Mouse (Mus musculus) megakaryocyte, adult 5-6 weeks (primary cell): ENCODE measurements around the gene Gnb1. TPM values are rescaled to one million over a fixed set of nuclear protein-coding genes. Genes with fewer than 3 reads are reported as not detected.
A peak's percentile ranks its signal among the peaks of the same experiment; 100 is the strongest.

Experiments used
- ATAC-seq: 2 replicates; pipeline ENCODE4 v1.8.0; 2016; ENCODE audit warnings: mild to moderate bottlenecking, inconsistent platforms; ENCODE audit not compliant: poor library complexity, severe bottlenecking
- total RNA-seq, 2 experiments: library from RNA; stranded (forward) in 1 of 2; stranded (reverse) in 1 of 2; fragments of 153-499, 151-499 nt in 1 of 2; fragments of 221-1000, 200-1000 nt in 1 of 2; gene quantifications; 2 replicates each; pipeline versions ENCODE4 v1.2.3 to v1.2.4; 2015 to 2017

The Gnb1 gene
- total RNA-seq, 2 experiments from 2014 or later, result 180 to 278 TPM

DNA sequence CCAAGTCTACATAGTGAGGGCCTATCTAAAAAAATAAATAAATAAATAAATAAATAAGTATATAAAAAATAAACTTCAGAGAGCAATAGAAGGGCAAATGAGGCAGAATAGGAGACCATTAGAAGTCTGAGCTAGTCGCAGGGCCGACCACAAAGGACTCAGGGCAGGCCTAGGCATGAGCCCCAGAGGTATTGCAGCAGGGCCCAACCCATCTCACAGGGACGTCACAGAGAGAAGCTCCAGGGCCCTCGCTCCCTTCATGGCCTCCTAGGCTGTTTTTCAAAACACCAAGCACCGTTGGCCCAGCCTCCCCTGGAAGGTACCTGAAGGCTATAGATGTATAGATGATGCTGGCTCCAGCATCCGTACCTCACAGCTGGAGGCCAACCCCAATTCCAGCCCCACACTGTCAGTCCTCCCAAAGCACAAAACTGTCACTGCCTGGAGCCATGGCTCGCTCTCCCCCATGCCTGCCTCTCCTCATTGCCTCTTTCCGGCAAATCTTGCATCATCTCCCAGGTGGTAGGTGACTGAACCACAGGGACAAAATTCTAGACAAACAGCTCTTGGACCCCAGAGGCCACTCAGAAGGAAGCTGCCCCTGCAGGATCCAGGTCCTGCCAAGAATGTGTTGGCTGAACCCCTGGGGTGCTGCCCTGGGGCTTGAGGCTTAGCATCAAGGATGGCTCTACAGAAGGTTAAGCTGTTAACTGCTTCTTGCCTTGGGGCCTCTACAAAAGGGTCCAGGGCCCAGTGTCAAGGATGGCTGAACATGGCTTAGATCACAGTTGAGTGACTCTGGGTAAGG lies 8.2 kb upstream of the Gnb1 start:
- ATAC-seq, result no peak

DNA sequence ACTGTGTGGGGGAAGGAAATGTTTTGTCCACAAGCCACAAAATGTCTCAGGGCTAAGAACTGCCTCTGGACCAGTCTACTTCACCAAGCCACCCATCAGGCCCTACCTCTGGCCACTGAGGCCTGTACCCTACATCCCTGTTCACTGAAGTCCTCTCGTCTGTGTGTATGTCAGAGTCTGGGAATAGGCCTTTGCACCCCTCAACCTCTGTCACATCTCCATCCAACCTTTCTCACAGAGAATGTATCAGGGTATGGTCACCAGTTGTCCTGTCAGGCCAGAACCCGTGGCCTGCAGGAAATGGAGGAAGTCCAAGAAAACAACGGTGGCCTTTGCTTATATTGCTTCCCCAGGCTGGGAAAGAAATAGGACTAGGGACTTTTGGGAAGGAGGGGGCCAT lies 5.6 kb upstream of the Gnb1 start:
- ATAC-seq, result no peak

DNA sequence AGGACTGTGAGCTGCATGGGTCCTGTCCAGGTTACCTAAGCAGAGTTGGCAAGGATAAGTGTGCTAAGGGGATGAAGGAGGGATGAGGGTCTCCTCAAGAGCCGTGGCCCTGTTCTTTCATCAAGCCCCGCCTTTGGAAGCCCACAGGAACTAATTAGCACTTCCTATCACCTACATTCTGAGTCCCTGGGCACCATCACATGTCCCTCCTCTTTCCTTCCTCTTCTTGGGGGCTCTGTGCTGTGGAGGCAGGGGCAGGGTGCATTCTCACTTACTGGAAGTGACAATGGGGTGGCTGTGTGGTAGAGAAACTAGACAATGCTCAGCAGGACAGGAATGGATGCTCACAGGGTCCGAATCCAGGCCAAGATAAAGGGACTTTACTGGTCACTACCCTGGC lies 3.4 kb upstream of the Gnb1 start:
- peak; percentile 37 for ATAC-seq

DNA sequence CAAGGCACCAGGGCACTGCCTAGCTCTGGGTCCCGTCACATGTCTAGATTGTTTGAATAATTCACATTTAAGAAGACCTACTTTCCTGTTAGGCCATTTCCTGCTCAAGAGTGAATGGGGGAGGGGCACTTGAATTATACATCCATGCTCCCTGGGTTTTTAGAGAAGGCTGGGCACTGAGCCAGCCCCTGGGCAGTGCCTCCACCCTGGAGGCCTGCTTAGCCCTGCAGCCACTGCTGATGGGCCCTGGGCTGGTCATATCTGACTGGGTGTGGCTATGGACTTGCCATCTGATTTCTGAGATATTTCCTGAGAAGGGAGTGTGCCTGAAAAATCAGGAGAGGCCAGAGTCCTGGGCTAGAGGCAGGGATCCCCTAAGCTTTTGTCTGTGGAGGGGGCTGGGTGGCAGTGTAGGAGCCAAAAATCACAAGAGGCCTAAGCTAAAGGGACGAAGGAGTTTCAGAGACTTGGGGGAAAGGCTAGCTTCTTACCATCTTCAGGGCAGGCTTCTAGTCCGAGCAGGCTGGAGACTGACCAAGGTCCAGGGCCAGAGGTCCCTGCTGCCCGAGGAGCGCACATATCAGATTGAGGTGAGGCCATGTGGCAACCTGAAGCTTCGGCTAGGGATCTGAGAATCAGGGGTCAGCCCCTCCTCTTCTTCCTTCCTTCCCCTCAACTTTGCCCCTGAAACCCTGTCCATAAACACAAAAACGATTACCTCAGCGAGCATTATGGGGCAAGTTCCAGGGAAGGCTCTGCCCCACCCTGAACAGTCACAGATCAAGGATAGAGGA lies 2.7 kb upstream of the Gnb1 start:
- ATAC-seq, result peak; percentile 15

DNA sequence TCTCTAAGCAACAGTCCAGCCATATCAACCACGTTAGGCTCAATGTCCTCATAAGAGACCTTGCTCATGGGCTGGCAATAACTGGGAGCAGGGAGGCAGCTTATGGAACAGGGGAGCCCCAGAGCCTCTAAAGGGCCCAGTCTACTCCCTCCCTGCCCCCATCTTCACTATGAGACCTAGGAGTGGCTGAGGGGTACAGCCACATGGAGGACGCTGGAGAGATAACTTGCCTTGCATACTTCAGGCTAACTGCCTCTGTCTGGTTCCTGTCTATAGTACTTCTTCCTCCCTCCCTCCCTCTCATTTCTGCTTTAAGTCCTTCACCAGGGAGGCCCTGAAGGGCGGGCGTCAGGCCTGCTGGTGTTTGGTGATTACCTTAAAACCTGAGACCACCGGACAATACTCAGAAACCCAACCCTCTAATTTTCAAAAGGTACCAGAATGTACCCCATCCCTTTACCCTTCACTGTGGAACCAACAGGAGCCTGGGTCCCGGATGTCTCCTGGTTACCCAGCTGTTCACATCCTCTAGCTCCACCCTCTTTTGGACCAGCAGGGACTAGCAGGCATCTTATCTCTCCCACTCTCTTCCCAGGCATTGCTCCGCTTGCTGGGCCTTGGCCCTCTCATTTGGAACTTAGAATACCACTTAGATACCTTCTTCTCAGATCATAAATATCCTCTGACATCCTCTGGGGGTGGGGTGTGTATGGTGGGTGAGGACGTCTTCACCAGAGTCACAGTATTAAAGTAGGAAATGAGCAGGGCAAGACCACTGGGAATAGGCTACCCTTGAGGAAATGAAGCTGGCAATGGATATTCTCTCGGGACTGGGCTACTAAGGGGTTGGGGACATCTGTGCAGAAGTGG lies 1.8 kb upstream of the Gnb1 start:
- no peak for ATAC-seq

DNA sequence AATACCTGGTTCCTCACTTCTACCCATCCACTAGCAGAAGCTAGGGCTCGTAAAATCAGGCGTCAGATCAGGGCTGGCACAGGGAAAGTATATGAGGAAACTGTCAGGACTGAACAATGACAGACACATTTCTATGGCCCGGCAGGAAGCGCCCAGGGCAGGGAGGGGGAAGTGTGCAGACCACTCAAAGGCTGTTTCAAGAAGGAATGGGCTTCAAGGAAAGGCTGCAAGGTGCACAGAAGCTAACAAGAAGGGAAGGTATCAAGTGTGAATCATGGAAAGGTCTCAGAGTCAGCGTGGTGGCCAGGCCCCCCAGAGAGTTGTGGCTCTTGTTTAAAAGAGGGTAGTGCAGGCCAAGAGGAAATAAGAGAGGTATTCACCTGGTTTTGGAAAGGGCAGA lies 705 bp upstream of the Gnb1 start:
- peak; percentile 16; the same call in 1 of the 2 replicates for ATAC-seq

DNA sequence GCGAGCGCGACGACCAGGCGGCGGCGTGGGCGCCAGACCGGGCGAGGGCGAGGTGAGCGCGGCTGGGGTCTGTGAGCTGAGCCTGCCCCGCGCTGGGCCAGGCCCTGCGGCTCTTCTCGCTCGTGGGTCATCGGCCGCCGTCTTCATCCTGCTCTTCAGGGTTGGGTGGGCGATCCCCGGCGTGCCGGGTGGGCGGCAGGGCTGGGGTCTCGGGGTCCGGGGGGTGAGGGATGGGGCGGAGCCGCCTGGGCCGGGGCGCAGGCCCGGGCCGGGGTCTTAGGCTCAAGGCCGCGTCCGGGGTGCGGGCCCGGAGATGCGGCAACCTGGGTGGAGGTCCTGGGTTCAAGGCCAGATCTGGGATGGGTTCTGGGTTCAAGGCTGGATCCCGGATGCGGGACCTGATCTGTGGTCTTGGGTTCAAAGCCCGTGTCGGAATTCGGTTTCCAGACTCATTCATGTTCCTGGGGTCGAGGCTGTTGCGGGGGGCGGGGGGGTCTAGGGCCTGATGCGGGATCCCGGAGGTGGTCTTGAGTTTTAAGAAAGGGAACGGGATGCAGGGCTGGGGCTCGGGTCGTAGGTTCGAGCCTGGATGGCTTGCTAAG lies 469 bp downstream of the Gnb1 start:
- no peak for ATAC-seq

DNA sequence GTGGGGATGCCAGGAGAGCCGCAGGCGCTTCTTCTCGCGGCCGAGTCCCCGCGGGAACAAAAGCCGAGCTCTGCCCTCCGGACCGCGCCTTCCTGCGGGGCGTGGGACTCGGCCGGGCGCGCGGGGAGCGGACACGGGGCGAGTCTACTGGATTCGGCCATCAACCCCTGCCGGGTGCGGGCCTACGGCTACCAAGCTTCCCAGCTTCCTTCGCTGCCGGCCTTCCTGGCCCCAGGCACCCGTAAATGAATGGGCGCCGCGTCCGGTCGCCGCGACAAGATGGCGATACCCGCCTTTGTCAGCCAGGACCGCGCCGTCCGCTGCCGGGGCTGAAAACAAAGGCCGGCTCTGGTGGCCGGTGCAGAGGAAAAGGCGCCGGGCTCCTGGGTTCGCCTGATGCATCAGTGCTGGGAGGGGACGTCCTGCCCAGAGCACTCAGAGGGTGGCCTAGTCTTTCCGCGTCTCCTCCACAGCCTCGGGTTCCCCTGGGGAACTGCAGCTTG lies 1.0 kb downstream of the Gnb1 start:
- peak; percentile 18 for ATAC-seq

DNA sequence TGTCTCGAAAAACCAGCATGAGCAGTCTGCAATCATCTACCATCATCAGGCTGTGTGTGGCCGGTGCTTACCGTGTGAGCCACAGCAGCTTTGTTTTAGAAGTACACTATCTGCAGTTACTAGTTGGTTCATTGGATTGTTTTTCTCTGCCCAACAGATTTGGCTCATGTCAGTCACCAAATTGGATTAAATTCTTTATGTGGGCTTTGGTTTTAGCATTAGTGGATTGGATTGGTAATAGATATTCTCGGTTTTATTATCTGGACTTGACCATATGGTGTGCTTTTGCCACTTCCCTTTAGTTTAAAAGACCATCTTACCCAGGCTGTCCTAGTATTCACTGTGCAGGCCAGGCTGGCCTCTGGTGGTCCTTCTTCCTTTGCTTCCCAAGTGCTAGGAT lies 3.7 kb downstream of the Gnb1 start:
- ATAC-seq, result no peak

DNA sequence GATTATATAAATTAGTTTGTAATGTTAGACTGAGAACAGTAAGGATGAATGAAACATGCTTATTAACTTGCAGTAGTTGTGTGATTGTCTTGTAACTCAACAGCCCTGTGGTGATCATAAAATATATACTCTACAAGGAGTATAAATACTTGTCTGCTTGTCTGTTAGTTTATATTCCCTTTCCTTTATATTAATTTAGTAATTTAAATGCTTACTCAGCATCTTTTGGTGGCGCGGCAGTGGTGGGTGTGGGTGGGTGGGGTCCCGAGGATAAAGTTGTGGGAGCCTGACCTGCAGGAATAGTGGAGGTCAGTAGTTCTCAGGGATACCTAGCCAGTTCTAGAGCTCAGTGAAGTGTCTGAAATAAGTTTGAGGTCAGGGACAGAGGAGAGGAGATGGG lies 6.8 kb downstream of the Gnb1 start:
- no peak for ATAC-seq

DNA sequence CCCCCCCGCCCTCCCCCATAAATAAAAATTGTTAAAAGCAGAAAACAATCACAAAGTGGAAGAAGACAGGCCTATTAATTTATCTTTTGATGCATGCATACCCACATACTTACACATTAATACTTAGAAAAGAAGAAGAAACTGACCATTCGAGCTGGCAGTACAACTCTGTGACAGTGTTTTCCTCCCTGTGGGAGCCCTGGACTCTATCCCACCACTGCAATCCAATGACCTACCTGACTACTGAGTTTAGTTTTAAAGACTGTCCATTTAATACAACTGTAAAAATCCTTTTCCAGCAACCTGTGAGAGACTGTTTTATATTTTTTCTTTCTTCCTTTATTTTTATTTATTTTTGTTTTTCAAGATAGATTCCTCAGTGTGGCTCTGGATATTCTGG lies 10.0 kb downstream of the Gnb1 start:
- ATAC-seq, result no peak

DNA sequence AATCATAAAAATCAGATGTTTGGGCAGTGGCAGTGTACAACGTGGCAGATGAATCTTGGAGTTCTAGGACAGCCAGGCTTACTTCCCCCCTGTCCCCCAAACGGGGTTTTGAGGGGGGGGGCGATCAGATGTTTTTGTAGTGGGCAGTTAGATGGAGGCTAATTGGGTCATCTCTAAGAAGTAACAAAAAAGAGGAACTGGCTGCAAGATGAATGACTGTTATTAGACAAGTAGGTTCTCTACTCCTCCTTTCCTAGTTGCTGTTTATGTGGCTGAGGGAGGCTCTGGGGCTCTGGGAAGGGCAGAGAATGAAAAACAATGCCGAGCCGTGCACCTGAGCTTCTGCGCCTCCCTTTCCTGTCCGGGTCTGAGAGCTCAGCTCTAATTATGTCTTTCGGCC lies 13.9 kb downstream of the Gnb1 start:
- peak; percentile 77 for ATAC-seq

DNA sequence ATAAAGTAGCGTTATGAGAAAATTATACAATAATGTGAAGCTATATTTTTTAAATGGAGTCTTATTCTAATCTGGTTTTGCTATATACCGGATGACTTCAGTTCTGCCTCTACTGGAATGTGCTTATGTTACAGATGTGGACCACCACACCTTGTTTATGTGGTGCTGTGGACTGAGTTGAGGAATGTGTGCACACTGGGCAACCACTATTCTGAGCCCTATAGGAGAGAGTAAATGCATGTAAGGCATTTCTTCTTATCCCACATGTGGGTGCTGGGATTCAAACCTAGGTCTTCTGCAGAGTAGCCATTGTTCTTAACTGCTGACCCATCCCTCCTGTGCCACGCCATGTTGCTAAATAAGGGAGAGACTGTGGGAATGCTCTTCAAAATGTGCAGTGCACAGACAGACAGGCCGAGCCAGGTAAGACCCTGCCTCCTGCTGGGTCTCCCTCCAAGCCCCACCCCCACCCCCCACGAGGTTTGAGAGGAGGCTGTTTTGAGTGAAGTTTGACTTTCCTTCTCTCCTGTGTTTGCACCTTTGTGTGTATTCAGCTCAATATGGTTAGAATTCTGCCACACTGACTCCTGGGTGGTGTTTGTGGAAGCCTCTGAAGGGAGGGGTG lies 14.6 kb downstream of the Gnb1 start:
- ATAC-seq, result no peak

DNA sequence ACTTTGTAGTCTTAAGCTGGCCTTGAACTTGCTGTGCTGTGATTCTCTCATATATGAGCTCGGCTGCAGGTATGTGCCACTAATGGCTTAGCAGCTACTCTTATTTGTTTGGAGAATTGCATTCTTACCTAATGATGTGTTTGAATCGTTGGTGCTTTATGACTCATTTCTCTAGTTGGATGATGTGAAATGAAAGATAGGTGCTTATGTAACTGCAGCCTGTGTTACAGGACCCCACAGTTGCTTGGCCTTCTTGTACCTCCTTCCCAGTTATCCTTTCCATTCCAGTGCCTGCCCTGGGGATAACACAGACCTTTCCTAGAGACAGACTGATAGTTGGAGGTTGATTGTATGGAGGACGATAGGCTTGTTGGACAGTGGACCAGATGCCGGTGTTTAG lies 17.5 kb downstream of the Gnb1 start:
- no peak for ATAC-seq

DNA sequence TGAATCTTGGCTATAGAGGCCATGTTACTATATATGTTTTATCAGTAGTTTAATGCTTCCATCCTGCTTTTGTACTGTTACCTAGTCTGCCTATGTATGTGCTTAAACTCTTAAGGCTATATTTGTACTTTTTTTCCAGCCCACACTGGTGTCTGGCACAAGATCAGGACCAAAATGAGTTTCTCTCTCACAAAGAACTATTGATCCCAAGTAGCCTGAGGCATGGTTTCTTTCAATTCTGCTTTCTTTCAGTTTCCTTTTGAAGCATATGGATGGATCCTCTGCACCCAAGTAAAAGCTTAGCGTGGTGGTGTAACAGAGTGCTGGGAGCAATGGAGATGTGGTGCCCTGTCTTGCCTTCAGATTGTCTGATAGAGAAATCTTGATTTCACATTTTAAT lies 19.8 kb downstream of the Gnb1 start:
- no peak for ATAC-seq

DNA sequence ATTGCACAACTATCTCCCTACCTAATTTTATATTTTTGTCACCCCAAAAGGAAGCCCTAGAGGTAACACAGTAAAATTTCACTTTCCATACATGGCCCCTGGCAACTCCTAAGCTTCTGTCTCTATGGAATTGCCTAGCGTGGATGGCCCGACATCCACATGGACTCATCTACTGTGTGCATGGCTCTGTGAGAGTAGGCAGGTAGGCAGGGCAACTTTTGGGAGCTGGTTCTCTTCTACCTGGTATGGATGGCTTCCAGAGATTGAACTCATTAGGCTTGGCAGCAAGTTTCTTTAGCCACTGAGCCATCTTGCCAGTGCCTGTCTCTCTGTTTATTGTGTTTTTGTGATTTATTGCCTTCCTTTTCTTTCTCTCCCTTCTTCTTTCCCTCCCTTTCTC lies 23.6 kb downstream of the Gnb1 start:
- no peak for ATAC-seq

DNA sequence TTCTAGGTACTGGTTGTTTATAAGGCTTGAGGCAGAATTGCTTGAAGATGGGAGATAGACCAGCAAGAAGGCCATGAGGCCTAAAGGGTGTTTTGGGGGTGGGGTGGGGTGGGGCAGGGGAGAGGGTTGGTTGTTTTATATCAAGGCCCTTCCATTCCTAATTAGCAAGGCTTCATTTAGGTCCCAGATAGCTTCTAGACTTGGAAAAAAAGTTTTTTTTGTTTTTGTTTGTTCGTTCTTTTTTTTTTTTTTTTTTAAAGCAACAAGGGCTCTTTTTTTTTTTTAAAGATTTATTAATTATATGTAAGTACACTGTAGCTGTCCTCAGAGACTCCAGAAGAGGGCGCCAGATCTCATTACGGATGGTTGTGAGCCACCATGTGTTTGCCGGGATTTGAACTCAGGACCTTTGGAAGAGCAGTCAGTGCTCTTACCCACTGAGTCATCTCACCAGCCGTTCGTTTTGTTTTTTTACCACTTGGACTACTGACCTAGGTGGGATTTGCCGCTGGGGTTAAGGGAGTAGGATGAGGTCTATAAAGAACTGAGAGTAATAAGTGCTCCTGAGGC lies 26.9 kb downstream of the Gnb1 start:
- no peak for ATAC-seq

DNA sequence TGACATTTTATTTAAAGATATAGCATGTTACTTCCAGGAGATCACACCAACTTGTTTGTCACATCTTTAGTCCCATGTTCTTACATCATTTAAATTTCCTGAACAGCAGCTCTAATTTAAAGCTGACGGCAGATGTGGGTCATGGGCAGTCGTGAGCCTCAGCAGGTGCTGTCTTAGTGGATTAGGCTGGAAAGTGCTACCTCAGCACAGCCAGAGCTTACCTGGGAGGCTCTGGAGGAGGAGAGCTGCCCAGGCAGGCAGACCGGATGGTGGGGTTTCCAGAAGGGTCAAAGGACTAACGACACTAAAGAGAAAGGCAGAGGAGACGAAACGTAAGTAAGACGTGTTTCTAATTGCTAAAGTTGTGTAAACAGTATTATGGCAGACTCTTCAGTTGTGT lies 31.2 kb downstream of the Gnb1 start:
- no peak for ATAC-seq

DNA sequence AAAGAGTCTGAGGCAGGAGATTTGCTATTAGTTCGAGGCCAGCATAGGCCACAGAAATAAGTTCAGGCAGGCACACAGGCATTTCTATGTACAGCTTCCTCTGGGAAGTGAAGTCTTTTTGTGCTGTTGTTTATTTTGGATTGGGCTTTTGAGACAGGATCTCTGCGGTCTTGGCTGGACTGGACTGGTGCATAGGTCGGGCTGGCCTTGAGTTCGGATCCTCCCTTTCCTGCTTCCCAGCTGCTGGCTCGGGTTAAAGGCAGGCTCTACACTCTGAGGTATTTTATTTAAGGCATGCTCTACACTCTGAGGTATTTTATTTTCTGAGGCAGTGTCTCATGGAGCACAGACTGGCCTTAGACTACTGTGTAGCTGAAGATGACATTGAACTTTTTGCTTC lies 34.6 kb downstream of the Gnb1 start:
- no peak for ATAC-seq

DNA sequence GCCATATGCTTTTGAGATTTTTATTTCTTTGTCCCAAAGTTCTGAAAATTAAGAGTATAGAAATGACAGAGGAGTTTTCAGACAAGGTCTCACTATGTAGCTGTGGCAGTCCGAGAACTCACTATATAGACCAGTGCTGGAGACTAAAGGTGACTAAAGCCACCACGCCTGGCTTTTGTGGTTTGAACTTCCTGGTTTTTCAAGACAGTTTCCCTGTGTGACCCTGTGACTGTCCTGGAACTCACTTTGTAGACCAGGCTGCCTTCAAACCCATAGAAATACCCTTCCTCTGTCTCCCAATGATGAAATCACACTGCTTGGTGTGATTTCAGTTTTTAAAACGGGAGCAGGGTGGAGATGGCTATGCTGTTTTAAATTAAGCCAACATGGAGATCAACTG lies 38.1 kb downstream of the Gnb1 start:
- ATAC-seq, result peak; percentile 75
